Mouse (Mus musculus): Measurements from ENCODE around the gene Caprin2. TPM values are rescaled to one million over a fixed set of nuclear protein-coding genes. Genes with fewer than 3 reads are reported as not detected.

Caprin2 gene
- polyA plus RNA-seq, 1 experiment from 2014 or later: 14.5 TPM

DNA sequence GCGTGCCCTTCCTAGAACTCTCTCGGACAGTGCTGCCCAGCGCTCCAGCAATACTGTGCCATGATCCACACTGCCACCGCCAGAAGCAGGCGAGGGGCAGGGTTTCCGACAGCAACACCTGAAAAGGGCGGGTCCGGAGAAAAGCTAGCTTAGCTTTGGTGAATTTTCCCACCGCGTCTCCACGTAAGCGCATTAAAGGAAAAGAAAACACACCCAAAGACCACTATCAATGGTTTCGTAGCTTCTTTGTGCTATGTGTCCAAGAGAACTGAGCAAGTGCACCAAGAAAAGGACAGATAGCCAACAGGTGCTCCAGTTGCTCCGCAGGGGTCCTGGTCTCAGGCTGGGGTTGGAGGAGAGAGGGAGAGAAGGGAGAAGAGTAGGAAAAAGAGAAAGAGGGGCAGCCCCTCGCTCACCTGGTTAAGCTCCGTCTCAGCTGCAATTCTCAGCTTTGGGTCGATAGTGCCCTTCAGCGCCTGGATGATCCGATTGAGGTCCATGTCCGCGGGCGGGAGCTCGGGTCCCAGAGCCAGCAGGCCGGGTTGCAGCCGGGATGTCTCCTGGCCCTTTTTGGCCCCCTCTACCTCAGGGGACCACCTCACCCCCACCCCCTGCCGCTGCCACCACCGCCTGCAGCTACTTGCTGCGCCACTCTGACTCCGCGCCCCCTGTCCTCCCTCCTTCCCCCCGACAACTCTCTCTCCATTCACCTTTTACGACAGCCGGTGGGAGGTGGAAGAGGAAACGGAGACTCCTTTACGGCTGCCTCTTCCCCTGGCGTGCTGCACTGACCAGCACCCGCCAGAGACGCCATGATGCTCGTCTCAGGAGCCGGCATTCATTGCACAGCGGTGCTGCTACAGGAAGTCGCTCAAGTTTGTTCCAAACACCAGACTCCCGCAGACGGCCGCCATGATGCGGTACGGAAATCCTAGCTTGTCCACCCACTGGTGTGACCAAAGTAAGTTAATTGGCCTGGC, 65.0 kb downstream of the Caprin2 start, which contains the start of gene Ipo8:
Gene Ipo8, minus strand, starts transcription at position 720 of the 980 bp plus-strand sequence.
- Histone ChIP-seq H3K9ac (replicated peaks) (peak within 1 kb of the TSS; percentile 69), H3K27me3 (no peaks in the 10 kb centered on the region), H3K36me3 (no peaks in the 10 kb centered on the region), H3K9me3 (no peaks in the 10 kb centered on the region), H3K27ac (peak within 1 kb of the TSS; percentile 44; the same call in 1 of the 2 replicates), H3K4me2 (replicated peaks) (peak within 1 kb of the TSS; percentile 86), H3K4me3 (replicated peaks) (peak within 1 kb of the TSS; percentile 64), H3K4me1 (replicated peaks) (peaks cover 19% of the 10 kb centered on the region)
- under 1% methylated on average over 47 of the region's 47 CpGs for WGBS
- peak; percentile 99 for ATAC-seq

DNA sequence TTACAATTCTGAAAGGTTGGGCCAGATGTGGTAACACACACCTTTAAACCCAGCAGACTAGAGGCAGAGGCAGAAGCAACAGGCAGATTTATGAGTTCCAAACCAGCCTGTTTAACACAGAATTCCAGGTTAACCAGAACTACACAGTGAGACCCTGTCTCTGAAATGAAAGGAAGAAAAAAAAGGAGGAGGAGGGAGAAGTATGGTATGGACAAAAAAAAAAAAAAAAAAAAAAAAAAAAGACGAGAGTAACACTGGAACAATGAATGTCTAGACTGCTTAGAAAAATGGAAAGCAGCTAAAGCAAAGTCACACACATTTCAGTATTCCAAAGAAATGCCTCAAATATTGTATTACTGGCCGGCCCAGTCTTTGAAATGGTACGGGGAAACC, 65.7 kb downstream of the Caprin2 start:
- H3K27me3 ChIP-seq: no peaks in the 10 kb centered on the region
- peak overlapping the region; percentile 69 for H3K9ac ChIP-seq (replicated peaks)
- H3K4me1 ChIP-seq (replicated peaks): peaks cover 18% of the 10 kb centered on the region
- H3K4me3 ChIP-seq (replicated peaks): peak overlapping the region; percentile 64
- no peak overlapping the region for H3K27ac ChIP-seq
- ATAC-seq: no peak
- 1% methylated on average over 3 of the region's 3 CpGs for WGBS
- peak overlapping the region; percentile 86 for H3K4me2 ChIP-seq (replicated peaks)
- no peaks in the 10 kb centered on the region for H3K9me3 ChIP-seq
- no peaks in the 10 kb centered on the region for H3K36me3 ChIP-seq

DNA sequence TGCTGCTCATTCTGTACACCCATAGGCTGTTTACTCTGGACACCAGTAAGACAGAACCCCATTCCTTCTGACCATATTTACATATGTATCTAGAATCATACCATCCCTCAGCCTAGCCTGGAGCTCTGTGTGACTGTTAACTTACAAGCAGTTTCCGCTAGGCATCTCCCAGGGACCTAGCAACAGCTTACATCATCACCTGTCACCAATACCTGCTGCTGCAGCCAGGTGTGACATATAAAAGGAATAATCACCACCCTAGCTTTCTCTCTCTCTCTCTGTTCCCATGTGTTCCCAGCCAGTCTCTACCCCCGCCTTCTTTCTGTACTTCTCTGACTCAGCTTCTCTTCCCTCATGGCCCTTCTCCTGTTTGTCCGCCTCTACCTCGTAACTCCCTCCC, 69.9 kb downstream of the Caprin2 start:
- no peaks in the 10 kb centered on the region for H3K9me3 ChIP-seq
- ATAC-seq: no peak
- 94% methylated on average over 4 of the region's 4 CpGs for WGBS
- H3K9ac ChIP-seq (replicated peaks): no peak overlapping the region
- H3K4me2 ChIP-seq (replicated peaks): no peak overlapping the region
- peaks cover 16% of the 10 kb centered on the region for H3K4me1 ChIP-seq (replicated peaks)
- H3K36me3 ChIP-seq: peaks cover 15% of the 10 kb centered on the region
- no peak overlapping the region for H3K27ac ChIP-seq
- H3K27me3 ChIP-seq: no peaks in the 10 kb centered on the region
- H3K4me3 ChIP-seq (replicated peaks): no peak overlapping the region

DNA sequence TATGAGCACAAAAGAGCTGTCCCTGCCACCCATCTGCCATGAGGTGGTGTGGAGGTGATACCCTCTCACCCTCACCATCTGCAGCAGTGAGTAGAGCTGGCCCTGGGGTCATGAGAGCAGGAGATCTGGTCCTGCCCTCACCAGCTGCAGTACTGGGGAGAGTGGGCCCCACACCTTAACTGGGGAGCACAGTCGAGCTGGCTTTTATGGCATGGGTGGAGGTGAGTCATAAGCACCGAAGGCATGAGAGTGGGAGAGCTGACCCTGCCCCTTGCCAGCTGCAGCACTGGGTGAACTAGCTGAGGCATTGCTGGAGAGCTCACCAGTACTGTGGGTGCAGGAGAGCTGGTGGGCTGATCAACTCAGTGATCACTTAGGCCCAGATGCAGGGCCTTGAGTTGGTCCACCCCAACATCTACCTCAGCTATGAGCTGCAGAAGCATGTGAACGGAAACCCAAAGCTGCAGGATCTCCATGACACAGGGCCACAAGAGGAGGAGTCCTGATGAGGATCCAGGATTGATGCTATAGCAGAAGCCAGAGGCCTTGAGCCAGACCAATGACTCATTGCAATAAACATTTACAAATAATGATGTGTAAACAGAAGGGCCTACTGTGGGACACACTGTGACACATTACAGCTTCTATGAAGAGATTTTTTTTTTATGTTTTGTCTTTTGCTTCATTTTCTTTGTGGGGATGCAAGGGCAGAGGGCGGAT, 77.3 kb downstream of the Caprin2 start:
- ATAC-seq: peak; percentile 53; the same call in 1 of the 2 replicates
- Histone ChIP-seq H3K4me2 (replicated peaks) (no peak overlapping the region), H3K27ac (no peak overlapping the region), H3K9me3 (no peaks in the 10 kb centered on the region), H3K4me3 (replicated peaks) (no peak overlapping the region), H3K9ac (replicated peaks) (no peak overlapping the region), H3K27me3 (no peaks in the 10 kb centered on the region), H3K4me1 (replicated peaks) (no peaks in the 10 kb centered on the region), H3K36me3 (peaks cover 60% of the 10 kb centered on the region)
- WGBS: 94% methylated on average over 4 of the region's 4 CpGs

DNA sequence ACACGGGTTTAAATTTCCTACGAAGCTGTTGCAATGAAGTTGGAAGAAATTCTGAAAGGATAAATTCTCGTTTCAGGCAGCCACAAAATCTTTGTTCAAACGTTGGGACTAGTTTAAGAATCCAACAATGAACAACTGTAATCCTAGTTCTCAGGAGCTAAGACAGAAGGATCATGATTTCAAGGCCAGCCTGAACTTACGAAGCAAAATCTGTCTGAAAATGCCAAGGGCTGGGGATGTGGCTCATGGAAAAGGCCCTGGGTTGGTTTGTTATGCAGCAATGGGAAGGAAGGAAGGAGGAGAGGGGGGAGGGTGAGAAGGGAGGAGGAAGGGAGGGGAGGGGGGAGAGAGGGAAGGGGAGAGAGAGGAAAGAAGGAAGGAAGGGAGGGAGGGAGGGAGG, 79.3 kb downstream of the Caprin2 start:
- Histone ChIP-seq H3K27ac (no peak overlapping the region), H3K36me3 (peaks cover 70% of the 10 kb centered on the region), H3K9me3 (no peaks in the 10 kb centered on the region), H3K9ac (replicated peaks) (no peak overlapping the region), H3K27me3 (no peaks in the 10 kb centered on the region), H3K4me2 (replicated peaks) (no peak overlapping the region), H3K4me3 (replicated peaks) (no peak overlapping the region), H3K4me1 (replicated peaks) (no peaks in the 10 kb centered on the region)
- ATAC-seq: no peak
- 88% methylated on average over 5 of the region's 5 CpGs for WGBS

DNA sequence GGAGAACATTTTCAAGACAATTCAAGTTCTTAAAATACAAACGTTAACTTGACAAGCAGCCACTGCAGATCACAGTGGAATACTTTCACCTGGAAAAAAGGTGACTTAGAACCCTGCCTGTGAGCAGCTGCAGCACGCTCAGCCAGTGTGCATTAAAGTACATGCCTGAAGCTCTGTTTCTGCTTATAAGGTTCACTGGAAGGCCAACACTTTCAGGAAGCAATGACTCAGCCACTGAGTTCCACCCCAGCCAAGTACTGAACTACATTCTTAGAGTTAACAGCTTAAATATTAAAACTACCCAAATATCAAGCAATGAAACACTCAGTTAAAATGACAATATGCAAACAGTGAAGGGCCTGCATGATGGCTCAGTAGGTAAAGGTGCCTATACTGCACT, 84.9 kb downstream of the Caprin2 start:
- ATAC-seq: no peak
- Histone ChIP-seq H3K27me3 (no peaks in the 10 kb centered on the region), H3K4me1 (replicated peaks) (no peaks in the 10 kb centered on the region), H3K9ac (replicated peaks) (no peak overlapping the region), H3K27ac (no peak overlapping the region), H3K4me3 (replicated peaks) (no peak overlapping the region), H3K9me3 (no peaks in the 10 kb centered on the region), H3K36me3 (peaks cover 68% of the 10 kb centered on the region), H3K4me2 (replicated peaks) (no peak overlapping the region)
- WGBS: 97% methylated on average over 2 of the region's 2 CpGs

DNA sequence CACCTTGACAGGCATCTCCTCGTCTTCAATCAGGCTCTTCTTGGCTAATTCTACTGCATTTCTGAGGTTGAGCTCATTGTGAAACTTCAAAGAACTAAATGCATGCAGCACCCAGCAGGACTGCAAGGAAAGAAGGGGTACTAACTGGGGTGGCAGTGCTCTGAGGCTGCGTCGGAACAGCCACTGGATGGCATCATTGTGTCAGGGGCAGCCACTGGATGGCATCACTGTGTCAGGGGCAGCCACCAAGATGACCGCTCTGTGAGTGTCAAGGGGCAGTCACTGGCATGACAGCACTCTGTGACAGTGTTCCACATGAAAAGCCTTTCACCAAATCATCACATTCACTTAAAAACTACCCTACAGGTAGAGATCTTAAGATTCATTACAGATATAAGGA, 96.3 kb downstream of the Caprin2 start:
- Histone ChIP-seq H3K9ac (replicated peaks) (no peak overlapping the region), H3K4me3 (replicated peaks) (no peak overlapping the region), H3K27me3 (no peaks in the 10 kb centered on the region), H3K27ac (no peak overlapping the region), H3K4me1 (replicated peaks) (no peaks in the 10 kb centered on the region), H3K9me3 (no peaks in the 10 kb centered on the region), H3K4me2 (replicated peaks) (no peak overlapping the region), H3K36me3 (peaks cover 65% of the 10 kb centered on the region)
- no peak for ATAC-seq
- WGBS: 87% methylated on average over 4 of the region's 4 CpGs

DNA sequence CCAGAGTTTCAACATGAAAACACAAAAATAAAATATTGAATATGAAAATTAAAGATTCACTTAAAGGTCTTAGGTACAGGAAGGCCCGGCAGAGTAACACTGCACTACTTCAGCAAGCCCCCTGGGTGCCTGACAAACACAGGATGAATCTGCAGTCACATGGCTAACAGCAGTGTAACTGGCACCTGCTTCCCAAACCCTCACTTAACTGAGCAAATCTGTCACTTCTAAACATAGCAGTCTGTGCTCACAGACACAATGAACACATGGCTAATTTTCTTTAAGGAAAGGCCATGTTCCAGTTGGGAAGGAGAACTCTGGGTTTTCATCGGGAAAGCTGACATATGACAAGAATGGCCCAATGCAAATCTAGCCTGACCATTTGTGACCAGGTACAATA, 100.9 kb downstream of the Caprin2 start:
- ATAC-seq: no peak
- H3K36me3 ChIP-seq: peaks cover 49% of the 10 kb centered on the region

More for the DNA sequence above, 100.9 kb downstream of the Caprin2 start:
- Histone ChIP-seq H3K9me3 (no peaks in the 10 kb centered on the region), H3K27ac (no peak overlapping the region), H3K4me1 (replicated peaks) (no peaks in the 10 kb centered on the region), H3K4me2 (replicated peaks) (no peak overlapping the region), H3K9ac (replicated peaks) (no peak overlapping the region), H3K4me3 (replicated peaks) (no peak overlapping the region), H3K27me3 (no peaks in the 10 kb centered on the region)
- WGBS: 91% methylated on average over 2 of the region's 2 CpGs

Other genes starting within 250 kb of the Caprin2 start
- 19.4 and 19.9 TPM in 2 replicates for gene Ipo8, start 64.8 kb downstream of the Caprin2 start, polyA plus RNA-seq (2015; fragmentation: Nextera tagmentation; extraction: Ambion mirVana)
- 141 and 156 TPM in 2 replicates for gene Sinhcaf, start 50.2 kb upstream of the Caprin2 start, polyA plus RNA-seq (2015; fragmentation: Nextera tagmentation; extraction: Ambion mirVana)
- 17.4 and 19.2 TPM in 2 replicates for gene Dennd5b, start 205.4 kb upstream of the Caprin2 start, polyA plus RNA-seq (2015; fragmentation: Nextera tagmentation; extraction: Ambion mirVana)
- gene Gm10203, start 233.9 kb upstream of the Caprin2 start, polyA plus RNA-seq (2015; fragmentation: Nextera tagmentation; extraction: Ambion mirVana): not detected in 2 replicates
- 6.4 and 6.9 TPM in 2 replicates for gene Etfbkmt, start 243.6 kb upstream of the Caprin2 start, polyA plus RNA-seq (2015; fragmentation: Nextera tagmentation; extraction: Ambion mirVana)